Mouse (Mus musculus): ENCODE data around the gene Rhou. TPM values are rescaled to one million over a fixed set of nuclear protein-coding genes. Genes with fewer than 3 reads are reported as not detected.

Gene Rhou
- total RNA-seq, 2 experiments from 2014 or later = 45.9 to 46.2 TPM

GRCm38 (mm10) chr8:123682073-123682761, 28.5 kb downstream of the Rhou start:
- Histone ChIP-seq H3K27ac (no peak overlapping the region), H3K4me3 (no peak overlapping the region)
- intact Hi-C loops (cut with DNase I) = no loop called here
- TF ChIP-seq CTCF (IDR thresholded peaks at IDR 0.05) = no peak
- no peak for DNase-seq (ENCODE audit: extremely low spot score in 1 of 2, low spot score in 2 of 2)

DNA sequence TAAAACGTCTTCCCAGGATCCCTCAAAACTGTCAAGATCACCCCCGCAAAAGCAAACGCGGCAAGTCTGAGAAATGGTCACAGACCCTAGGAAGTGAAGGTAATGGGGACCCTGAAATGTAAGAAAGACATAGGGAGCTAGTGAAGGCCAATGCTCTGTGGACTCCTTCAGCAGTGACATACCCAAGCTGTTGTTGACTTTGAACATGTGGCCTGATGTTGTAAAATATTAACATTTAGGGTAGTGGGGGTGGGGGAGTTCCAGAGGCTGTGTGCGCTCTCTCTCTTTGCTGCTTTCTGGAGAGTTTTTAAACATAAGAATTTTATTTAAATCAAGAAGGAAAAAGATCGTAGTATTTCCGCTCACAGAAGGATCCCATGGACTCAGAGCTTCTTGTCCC, 29.6 kb downstream of the Rhou start:
- DNase-seq (ENCODE audit: extremely low spot score in 1 of 2, low spot score in 2 of 2) = no peak
- H3K27ac ChIP-seq = no peak overlapping the region
- no peak overlapping the region for H3K4me3 ChIP-seq
- intact Hi-C loops (cut with DNase I) = no loop called here
- TF ChIP-seq CTCF (IDR thresholded peaks at IDR 0.05) = no peak

GRCm38 (mm10) chr8:123684806-123685205, 31.1 kb downstream of the Rhou start:
- DNase-seq (ENCODE audit: extremely low spot score in 1 of 2, low spot score in 2 of 2) = no peak
- H3K27ac ChIP-seq = no peak overlapping the region
- intact Hi-C loops (cut with DNase I) = no loop called here
- H3K4me3 ChIP-seq = no peak overlapping the region
- TF ChIP-seq CTCF (IDR thresholded peaks at IDR 0.05) = no peak

DNA sequence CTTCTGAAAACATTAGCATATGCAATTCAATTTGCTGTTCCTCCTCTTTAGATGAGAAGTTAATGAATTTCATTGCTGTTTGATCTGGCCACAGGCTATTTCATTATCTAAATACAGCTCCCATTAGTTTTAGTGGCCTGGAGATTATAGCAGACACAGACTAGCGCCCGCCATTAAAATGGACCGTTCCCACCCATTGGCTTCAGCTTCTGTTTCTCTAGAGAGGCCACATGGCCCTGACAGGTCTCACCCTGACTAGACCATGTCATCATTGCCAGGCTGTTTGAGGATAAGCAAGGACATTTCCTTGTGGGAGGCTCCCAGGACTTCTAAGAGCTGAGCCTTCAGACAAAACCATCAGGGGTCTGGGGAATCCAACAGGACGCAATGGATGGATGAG, 31.7 kb downstream of the Rhou start:
- TF ChIP-seq CTCF (IDR thresholded peaks at IDR 0.05) = no peak
- no peak for DNase-seq (ENCODE audit: extremely low spot score in 1 of 2, low spot score in 2 of 2)
- Histone ChIP-seq H3K27ac (no peak overlapping the region), H3K4me3 (no peak overlapping the region)
- intact Hi-C loops (cut with DNase I) = no loop called here

DNA sequence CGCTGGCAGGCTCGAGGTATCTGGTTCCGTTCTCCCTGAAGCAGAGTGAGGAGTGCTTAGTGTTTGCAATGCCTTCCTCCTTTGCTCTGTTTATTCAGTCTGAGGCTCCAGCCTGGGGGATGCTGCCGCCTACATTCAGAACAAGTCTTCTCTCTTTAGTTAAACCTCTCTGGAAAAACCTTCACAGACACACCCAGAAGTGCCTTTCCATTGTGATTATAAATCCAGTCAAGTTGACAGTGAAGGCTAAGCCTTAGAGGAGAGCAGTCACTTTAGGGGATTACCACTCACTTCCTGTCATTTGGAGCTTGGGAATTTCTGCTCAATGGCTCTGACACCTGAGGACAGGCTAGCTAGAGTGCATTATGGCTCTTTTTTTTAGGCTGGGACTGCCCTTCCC, 34.1 kb downstream of the Rhou start:
- no peak overlapping the region for H3K4me3 ChIP-seq
- no peak for DNase-seq (ENCODE audit: extremely low spot score in 1 of 2, low spot score in 2 of 2)
- intact Hi-C loops (cut with DNase I) = no loop called here
- TF ChIP-seq CTCF (IDR thresholded peaks at IDR 0.05) = no peak
- H3K27ac ChIP-seq = no peak overlapping the region

DNA sequence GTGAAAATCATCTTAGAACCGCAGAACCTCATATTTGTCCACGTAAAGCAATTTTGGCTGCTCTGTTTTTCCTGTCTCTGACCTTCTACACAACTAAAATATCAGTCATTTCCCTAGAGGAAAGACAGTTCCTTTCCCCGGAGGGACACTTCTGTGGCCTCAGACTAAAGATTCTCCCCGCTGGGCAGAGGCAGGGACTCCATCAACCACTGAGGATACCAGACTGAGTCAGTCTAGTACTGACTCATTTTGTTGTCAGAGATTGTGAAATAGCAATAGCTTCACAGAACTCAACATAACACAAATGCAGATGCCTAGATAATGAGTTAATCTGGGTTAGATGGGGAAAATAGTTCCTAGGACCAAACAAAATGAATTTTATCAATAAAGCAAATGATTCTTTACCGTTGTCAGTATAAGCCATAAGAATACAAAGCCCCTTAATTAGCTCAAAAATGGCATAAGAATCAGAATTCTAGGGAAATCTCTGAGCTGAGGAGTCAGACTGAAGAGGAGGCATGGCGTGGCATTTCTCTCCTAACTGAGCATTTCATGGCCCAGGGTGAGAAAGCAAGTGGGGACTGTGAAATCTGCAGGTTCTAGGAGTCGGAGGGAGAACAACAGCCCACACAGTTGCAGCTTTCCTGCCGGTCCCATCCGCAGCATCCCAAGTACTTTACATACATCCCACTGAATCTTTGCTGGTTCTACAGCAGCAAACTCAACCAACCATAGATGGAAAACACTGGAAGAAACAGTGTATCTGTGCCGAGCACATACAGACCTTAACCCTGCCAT, 38.6 kb downstream of the Rhou start:
- Histone ChIP-seq H3K27ac (no peak overlapping the region), H3K4me3 (no peak overlapping the region)
- no peak for TF ChIP-seq CTCF (IDR thresholded peaks at IDR 0.05)
- intact Hi-C loops (cut with DNase I) = no loop called here
- DNase-seq (ENCODE audit: extremely low spot score in 1 of 2, low spot score in 2 of 2) = no peak

GRCm38 (mm10) chr8:123696167-123696566, 42.4 kb downstream of the Rhou start:
- no peak for TF ChIP-seq CTCF (IDR thresholded peaks at IDR 0.05)
- intact Hi-C loops (cut with DNase I) = no loop called here
- DNase-seq (ENCODE audit: extremely low spot score in 1 of 2, low spot score in 2 of 2) = no peak
- Histone ChIP-seq H3K4me3 (no peak overlapping the region), H3K27ac (no peak overlapping the region)

GRCm38 (mm10) chr8:123697329-123697728, 43.6 kb downstream of the Rhou start:
- no peak for DNase-seq (ENCODE audit: extremely low spot score in 1 of 2, low spot score in 2 of 2)
- H3K4me3 ChIP-seq = no peak overlapping the region
- intact Hi-C loops (cut with DNase I) = no loop called here
- TF ChIP-seq CTCF (IDR thresholded peaks at IDR 0.05) = no peak
- no peak overlapping the region for H3K27ac ChIP-seq

DNA sequence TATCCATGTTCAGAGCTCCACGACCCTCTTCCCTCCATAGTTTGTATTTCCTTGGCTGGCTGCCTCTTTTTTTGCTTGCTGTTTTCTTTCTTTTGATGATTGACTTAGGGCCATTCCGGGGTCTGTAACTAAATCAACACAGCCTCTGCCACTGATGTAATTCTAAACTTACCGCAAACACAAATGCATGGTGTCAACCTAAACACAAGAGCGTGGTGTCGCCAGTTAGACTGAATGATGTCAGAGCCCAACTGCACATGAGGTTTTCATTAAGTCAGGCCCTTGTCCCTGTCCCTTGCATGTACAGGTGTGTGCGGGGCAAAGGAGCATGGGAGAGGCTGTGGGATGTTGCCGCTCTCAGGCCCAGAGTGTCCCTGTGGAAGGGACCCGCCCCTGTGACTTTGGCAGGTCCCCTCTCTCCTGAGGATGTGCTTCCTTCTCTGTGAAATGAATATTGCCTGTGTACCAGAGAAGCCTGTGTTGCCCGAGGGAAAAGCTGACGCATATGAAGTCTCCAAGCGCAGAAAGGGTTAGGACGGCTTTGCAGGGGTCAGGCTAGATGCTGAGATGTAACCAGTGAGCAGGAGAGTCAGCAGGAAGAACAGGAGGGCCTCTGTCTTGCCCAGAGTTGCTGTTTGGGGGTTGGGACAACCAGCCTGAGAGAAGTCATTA, 46.8 kb downstream of the Rhou start:
- intact Hi-C loops (cut with DNase I) = no loop called here
- DNase-seq (ENCODE audit: extremely low spot score in 1 of 2, low spot score in 2 of 2) = no peak
- no peak for TF ChIP-seq CTCF (IDR thresholded peaks at IDR 0.05)
- H3K27ac ChIP-seq = no peak overlapping the region
- H3K4me3 ChIP-seq = no peak overlapping the region

DNA sequence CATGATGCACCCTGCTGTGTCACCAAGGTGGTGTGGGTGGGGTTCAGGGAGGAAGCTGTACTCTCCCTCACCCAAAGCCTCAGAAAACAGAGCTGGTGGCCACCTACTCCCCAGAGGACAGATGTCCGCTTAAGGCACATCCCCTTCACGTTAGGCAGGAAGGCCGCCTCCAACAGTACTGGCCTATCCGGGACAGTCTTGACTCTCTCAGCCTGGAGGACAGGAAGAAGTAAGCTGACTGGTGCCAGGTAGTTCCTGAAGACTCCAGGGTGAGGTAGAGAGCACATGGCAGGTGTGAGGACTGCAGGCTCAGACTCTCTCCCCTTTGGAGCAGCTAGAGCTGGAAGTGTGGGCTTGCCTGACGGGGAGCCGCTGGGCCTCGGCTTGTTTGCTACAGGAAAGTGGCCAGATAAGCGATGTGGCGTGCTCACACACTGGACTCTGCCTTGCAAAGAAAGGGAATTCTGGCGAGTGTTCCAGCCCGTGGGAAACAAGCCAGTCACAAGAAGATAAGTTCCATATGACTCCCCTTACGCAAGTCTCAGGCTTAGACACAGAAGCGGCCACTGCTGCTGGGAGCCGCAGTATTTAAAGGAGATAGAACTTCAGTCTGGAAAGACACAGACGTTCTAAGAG, 48.3 kb downstream of the Rhou start:
- Histone ChIP-seq H3K27ac (no peak overlapping the region), H3K4me3 (no peak overlapping the region)
- intact Hi-C loops (cut with DNase I) = no loop called here
- TF ChIP-seq CTCF (IDR thresholded peaks at IDR 0.05) = no peak
- no peak for DNase-seq (ENCODE audit: extremely low spot score in 1 of 2, low spot score in 2 of 2)

GRCm38 (mm10) chr8:123705376-123705775, 51.6 kb downstream of the Rhou start:
- no peak for DNase-seq (ENCODE audit: extremely low spot score in 1 of 2, low spot score in 2 of 2)
- H3K27ac ChIP-seq = no peak overlapping the region; the same call in 1 of the 2 replicates
- intact Hi-C loops (cut with DNase I) = no loop called here
- no peak overlapping the region for H3K4me3 ChIP-seq
- no peak for TF ChIP-seq CTCF (IDR thresholded peaks at IDR 0.05)

DNA sequence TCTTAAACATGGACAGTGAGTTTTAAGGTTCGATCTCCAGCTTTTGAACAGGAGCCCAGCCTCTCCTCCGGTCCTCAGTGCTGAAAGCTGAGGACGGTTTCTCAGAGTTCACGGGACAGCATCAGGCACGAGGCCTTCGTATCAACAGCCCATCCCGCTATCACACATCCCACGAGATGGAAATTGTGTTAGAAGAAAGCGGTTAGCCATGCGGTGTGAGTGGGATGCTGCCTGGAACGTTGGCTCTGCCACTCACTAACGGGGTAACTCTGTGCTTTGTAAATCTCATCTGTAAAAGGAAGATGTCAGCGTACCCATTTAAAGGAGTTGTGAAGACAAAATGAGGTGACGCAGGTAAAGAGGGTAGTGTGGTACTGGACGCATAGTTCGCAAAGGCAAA, 53.4 kb downstream of the Rhou start:
- peak in 1 of 2 experiments; percentile 42 for DNase-seq (ENCODE audit: extremely low spot score in 1 of 2, low spot score in 2 of 2)
- intact Hi-C loops (cut with DNase I) = no loop called here
- H3K4me3 ChIP-seq = no peak overlapping the region
- peak overlapping the region; percentile 55; the same call in 1 of the 2 replicates for H3K27ac ChIP-seq
- no peak for TF ChIP-seq CTCF (IDR thresholded peaks at IDR 0.05)
